Mouse (Mus musculus) bone marrow, adult 2 months (tissue): Measurements from ENCODE around the gene Sort1.

Source experiments
- CTCF ChIP-seq: fragments of 200-500 bp; IDR thresholded peaks from 2 replicates; pipeline ENCODE4 v1.5.1; 2011; ENCODE audit warnings: low read length, control low read depth; ENCODE audit not compliant: control insufficient read depth, insufficient read depth
- POLR2A ChIP-seq: fragments of 200-500 bp; IDR thresholded peaks from 2 replicates; pipeline ENCODE4 v1.6.1; 2011; ENCODE audit warnings: low read depth, mild to moderate bottlenecking, control low read depth, low read length, borderline replicate concordance; ENCODE audit not compliant: control insufficient read depth

DNA sequence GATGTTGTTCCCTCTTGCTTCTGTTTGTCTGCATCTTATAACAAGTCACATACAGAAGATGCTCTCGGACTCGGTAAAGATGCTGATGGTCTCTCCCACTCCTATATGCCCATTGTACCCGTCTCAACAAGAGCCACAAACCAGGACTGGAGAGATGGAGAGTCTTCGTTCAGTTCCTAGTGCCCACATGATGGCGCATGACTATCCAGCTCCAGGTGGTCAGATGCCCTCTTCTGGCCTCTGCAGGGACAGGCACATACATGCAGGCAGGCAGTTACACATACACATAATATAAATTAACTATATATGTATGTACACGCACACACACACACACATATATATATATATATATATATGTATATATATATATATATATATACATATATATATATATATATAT is 96.8 kb downstream of the Sort1 start:
- TF ChIP-seq CTCF (peak; percentile 74), POLR2A (no peak)
